Mouse (Mus musculus): ENCODE measurements at regions not wholly inside any gene's neighbourhood (a gene's known extent, or its start where the extent isn't known, plus 50 kb on each side); places are given as distances from the start of the nearest gene placed in this dataset.
"Not testable (repeated sequence)": the region's sequence is repeated elsewhere in the genome, so short reads cannot be mapped to it uniquely, and the experiment has no call there.

GRCm38 (mm10) chr7:64032921-64033354, 94.2 kb upstream of the Klf13 start:
- no peak for DNase-seq (ENCODE audit: inconsistent ontology term)

DNA sequence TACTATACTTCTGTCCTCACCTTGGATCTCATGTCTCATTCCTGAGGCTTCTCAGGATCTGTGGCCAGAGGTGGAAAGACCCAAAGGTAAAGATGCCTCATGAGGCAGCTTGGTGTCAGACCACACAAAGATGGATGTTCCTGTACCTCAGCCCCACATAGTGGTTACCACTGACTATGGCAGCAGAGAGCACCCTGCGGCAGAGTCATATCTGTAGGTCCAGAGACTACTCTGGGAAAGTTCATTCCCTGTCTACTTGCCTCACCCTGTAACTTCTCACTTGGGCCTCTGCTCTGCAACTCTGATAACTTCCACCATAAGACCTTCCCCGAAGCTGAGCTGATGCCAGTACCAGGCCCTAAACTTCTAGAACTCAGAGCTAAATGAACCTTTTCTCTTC, 91.9 kb upstream of the Klf13 start:
- no peak for DNase-seq (ENCODE audit: inconsistent ontology term)

DNA sequence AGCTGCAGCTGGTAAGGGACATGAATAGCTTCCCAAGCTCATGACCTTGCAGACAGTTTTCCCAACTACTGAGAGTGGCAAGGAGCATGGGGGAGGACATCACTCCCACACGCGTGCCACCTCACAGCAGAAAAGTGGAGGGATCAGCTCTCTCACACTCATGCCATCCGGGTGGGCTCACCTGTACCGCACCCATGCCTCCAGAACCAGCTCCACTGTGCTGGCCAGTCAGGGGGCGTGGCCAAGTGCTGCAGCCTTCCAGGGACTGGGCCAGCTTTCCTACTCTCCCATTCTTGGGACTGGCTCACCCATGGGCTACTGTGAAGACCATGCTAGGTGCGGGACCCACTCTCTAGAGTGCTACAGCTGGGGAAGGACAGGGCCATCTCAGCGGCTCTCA, 88.4 kb upstream of the Klf13 start:
- DNase-seq (ENCODE audit: inconsistent ontology term) = no peak

DNA sequence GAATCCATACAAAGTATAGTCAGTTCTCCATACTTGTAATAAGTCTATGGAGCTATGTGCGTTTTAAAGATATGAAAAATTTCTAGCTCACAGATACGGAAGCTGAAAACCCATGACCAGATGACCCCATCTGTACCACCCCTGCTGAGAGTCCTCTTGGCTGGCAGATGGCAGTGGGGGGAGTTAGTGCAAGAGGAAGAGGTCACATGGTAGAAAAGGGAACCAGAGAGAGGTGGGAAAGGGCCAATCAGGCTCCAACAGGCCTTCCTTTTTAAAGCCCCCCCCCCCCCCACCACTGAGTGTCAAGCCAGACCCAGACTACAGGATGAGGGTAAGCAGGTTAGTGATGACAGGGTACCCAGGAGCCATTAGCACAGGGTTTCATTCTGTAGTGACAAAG, 86.4 kb upstream of the Klf13 start:
- DNase-seq (ENCODE audit: inconsistent ontology term) = no peak

- peak; percentile 63 for DNase-seq (ENCODE audit: inconsistent ontology term)
Measured at GRCm38 (mm10) chr7:64024253-64024652, 85.5 kb upstream of the Klf13 start.

GRCm38 (mm10) chr7:64022711-64023468, 84.2 kb upstream of the Klf13 start:
- DNase-seq (ENCODE audit: inconsistent ontology term) = no peak

GRCm38 (mm10) chr7:64021241-64022108, 82.8 kb upstream of the Klf13 start:
- peak; percentile 85 for DNase-seq (ENCODE audit: inconsistent ontology term)

GRCm38 (mm10) chr7:64018107-64018506, 79.4 kb upstream of the Klf13 start:
- DNase-seq (ENCODE audit: inconsistent ontology term) = no peak

- DNase-seq (ENCODE audit: inconsistent ontology term) = no peak
Measured at GRCm38 (mm10) chr7:64016874-64017273, 78.2 kb upstream of the Klf13 start.

DNA sequence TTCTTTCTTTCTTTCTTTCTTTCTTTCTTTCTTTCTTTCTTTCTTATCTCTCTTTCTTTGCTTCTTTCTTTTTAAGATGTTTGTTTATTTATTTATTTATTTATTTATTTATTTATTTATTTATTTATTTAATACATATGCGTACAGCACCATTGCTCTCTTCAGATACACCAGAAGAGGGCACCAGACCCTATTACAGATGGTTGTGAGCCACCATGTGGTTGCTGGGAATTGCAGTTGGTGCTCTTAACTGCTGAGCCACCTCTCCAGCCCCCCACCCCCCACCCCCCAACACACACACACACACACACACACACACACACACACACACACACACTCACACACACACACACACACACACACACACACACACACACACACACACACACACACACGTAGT, 76.4 kb upstream of the Klf13 start:
- not testable (repeated sequence) for DNase-seq (ENCODE audit: inconsistent ontology term)

DNA sequence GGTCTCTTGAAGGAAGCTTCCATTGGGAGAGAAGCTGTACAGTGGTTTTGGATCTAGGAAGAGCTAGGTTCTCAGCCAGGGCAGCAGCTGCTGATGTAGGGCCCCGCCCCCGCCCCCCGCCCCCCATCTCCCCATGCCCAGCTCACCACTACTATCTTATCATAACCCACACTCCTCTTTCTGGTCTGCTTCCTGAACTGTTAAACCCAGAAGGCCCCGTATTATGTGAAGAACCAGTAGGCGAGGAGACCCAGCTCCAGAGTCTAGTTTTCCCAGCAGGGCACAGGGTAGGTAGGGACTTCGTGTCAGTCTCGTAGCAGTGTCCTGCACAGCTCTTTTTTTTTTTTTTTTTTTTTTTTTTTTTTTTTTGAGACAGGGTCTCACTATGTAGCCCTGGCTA, 75.5 kb upstream of the Klf13 start:
- DNase-seq (ENCODE audit: inconsistent ontology term) = no peak

DNA sequence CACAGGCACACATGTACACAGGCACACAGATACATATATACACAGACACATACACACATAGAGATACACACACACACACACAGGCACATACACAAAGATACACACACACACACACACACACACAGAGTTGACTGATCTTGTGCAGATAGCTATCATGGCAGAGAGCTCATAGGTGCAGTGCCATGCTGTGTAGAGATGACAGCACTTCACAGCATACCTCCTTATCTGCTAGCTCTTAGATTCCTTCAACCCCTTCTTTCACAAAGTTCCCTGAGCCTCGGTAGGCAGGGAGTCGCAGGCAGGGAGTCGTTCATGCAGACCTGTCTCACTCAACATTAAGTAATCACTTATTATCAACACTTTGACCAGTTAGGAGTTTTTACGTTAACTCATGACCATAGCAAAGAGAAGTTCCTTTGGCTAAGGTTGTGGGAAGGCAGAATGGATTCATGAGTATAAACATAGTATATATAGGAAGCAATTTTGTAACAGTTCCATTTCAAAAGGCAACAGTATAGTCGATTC, 74.4 kb upstream of the Klf13 start:
- DNase-seq (ENCODE audit: inconsistent ontology term) = no peak

DNA sequence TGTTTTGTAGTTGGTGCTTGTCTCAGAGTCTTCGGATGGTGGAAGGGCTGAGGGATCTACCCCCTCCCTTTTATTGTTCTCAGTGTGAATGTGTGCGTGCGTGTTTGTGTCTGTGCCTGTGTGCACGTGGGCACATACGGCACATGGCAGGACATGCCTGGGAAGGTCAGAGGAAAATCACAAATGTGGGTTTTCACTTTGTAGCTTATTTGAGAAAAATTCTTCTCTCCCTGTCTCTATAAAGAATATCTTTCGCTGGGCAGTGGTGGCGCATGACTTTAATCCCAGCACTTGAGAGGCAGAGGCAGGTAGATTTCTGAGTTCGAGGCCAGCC, 73.5 kb upstream of the Klf13 start:
- no peak for DNase-seq (ENCODE audit: inconsistent ontology term)

GRCm38 (mm10) chr7:64011563-64012267, 73.0 kb upstream of the Klf13 start:
- peak; percentile 11 for DNase-seq (ENCODE audit: inconsistent ontology term)

- DNase-seq (ENCODE audit: inconsistent ontology term) = no peak
Measured at GRCm38 (mm10) chr7:64010640-64011039, 71.9 kb upstream of the Klf13 start.

GRCm38 (mm10) chr7:64007766-64008165, 69.1 kb upstream of the Klf13 start:
- DNase-seq (ENCODE audit: inconsistent ontology term) = no peak

DNA sequence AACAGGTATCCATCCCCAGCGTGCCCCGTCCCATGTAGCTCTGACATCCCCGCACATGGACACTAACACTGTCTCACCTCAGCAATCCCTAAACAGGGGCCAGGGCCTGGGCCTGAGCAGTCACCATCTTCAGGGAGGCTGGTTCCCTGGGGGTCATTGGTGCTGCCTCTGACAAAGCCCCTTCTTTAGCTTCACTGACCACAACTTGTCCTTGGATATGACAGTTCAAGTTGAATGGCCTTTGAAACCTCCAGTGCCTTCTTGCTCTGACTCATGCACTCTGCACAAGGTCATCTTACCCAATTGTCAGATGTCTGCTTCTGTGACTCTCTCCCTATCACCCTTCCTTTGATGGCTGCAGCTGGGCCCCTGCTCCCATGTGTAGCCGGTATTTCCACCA, 68.2 kb upstream of the Klf13 start:
- DNase-seq (ENCODE audit: inconsistent ontology term) = no peak

- no peak for DNase-seq (ENCODE audit: inconsistent ontology term)
Measured at GRCm38 (mm10) chr7:64005765-64006164, 67.0 kb upstream of the Klf13 start.

DNA sequence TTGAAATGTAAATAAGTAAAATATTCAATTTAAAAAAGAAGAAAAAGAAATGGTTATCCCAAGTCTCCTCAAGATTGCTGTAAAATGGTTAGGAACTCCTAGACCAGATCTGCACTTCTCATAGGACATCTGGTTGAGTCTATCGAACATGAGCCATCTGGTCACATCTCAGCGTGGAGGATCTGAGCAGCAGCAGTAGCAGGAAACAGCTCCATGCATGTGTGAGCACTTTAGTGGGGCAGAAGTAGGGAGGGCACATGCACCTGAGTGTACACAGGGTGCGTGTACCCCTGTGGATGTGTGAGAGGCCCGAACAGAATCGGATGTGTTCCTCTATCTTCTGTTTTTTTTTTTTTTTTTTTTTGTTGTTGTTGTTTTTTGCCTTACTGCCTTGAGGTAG, 65.2 kb upstream of the Klf13 start:
- no peak for DNase-seq (ENCODE audit: inconsistent ontology term)

- peak; percentile 14 for DNase-seq (ENCODE audit: inconsistent ontology term)
Measured at GRCm38 (mm10) chr7:64001611-64002111, 62.9 kb upstream of the Klf13 start.

DNA sequence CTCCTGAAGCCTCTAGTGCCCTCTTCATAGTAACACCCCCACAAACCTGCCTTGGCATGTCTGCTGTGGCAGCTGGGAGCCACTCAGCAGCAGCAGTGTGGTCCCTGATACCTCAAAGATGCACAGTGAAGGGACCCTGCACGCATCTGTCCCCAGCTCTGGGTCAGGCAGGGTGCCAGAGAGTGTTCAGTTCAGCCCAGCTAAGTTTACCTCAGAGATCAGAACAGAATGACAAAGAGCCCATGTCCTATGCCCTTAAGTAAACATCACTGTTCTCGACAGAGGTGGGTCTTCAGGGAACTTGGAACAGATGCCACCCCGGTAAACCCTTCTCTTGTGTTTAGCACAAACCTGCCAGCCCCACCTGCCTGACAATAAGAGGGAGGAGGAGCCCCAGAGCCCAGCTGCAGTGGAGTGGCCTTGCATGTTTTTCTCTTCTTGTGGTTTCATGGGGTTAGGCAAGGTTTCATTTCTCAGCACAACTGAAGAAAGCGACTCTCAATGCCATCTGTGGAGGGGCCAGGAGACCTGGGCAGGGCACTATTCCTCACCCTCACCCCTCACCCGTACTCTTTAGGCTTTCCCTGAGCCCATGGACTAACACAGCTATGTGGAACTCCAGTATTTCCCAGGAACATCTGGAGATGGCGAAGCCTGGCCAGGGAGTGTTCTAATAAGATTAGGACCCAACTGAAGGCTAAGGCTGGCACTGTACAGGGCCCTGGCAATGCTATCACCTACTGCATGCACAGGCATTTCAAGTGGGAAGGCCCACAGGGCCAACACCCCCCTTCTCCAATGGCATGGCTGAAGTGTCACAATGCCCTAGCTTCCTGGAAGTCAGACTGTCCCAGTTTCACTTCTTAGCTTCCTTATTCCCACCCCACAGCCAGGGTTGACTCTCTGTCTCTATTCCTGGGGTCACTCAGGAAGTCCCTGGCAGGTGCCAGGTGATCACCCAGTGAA, 60.6 kb upstream of the Klf13 start:
- DNase-seq (ENCODE audit: inconsistent ontology term) = no peak

Measured in Muller cell, postnatal 12 days (primary cell).